Mouse (Mus musculus): ENCODE measurements around the gene Timm22. TPM values are rescaled to one million over a fixed set of nuclear protein-coding genes. Genes with fewer than 3 reads are reported as not detected.

The Timm22 gene
- polyA plus RNA-seq, 1 experiment, result 29.0 TPM

DNA sequence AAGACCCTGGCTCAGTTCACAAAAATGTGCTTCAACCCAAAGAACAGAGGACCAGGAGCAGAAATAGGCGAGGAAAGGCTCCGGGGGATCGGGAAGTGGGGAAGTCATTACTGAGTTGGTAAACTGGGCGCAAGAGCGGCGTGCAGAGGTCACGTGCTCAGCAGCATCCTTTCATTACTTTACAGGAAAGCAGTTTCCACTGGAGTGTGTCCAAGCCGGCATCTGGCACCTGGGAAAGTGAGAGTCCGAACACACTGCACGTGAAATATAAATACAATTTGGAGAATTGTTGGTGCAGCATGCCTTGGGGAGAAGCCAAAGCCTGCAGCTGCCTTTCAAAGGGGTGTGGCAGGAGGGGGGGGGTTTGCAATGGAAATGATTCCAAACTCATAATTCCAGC lies 5.4 kb upstream of the Timm22 start:
- H3K36me3 ChIP-seq (replicated peaks; ENCODE audit: low read length), result no peaks in the 10 kb centered on the region
- peaks cover 30% of the 10 kb centered on the region for H3K4me1 ChIP-seq
- H3K27me3 ChIP-seq (replicated peaks), result peaks cover 8% of the 10 kb centered on the region
- H3K9me3 ChIP-seq, result no peaks in the 10 kb centered on the region
- H3K4me3 ChIP-seq (replicated peaks), result no peak overlapping the region
- no peak for TF ChIP-seq FLI1 (IDR thresholded peaks at IDR 0.05; ENCODE audit: low read length)
- TF ChIP-seq GATA1 (IDR thresholded peaks at IDR 0.05; ENCODE audit: borderline replicate concordance, low read length), result no peak

DNA sequence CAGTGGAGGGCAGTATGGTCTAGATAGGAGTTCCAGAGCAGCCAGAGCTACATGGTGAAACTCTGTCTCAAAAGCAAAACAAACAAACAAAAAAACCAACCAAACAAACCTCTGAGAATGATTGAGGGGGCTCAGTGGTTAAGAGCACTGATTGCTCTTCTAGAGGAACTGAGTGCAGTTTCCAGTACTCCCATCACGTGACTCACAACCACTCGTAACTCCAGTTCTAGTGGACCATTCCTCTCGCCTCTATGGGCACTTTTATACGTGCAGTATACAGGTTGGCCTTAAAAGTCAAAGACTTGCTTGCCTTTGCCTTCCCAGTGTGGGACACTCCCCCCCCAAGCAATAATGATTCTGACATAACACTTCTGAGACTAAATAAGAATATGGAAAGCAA lies 1.6 kb upstream of the Timm22 start:
- TF ChIP-seq GATA1 (IDR thresholded peaks at IDR 0.05; ENCODE audit: borderline replicate concordance, low read length), result no peak
- no peak for TF ChIP-seq FLI1 (IDR thresholded peaks at IDR 0.05; ENCODE audit: low read length)
- peaks cover 5% of the 10 kb centered on the region for H3K36me3 ChIP-seq (replicated peaks; ENCODE audit: low read length)
- peaks cover 8% of the 10 kb centered on the region for H3K27me3 ChIP-seq (replicated peaks)
- H3K4me3 ChIP-seq (replicated peaks), result no peak overlapping the region
- H3K4me1 ChIP-seq, result peaks cover 24% of the 10 kb centered on the region
- H3K9me3 ChIP-seq, result no peaks in the 10 kb centered on the region

DNA sequence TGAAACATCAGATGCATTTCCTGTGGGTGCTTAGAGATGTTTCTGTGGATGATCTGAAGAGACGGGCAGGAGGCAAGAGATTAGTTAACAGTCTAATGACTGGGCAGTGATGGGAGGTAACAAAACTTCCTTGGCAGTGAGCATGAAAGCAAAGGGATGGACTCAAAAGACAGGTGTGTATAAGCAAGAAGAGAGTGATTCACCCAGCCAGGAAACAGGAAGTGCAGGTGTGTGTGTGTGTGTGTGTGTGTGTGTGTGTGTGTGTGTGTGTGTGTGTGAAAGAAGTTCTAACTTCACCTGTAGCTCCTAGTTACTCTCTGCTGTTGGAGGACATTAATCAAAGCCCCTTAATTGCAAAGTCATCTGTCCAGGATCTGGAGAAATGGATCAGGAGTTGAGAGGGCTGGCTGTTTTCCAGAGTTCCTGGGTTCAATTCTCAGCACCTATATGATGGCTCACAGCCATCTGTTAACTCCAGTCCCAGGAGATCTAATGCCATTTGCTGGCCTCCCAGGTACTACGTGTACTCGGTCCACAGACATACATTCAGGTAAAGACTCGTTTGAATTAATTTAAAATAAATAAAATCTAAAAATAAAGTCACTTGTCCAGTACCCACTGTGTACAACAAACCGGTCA lies 1.0 kb upstream of the Timm22 start:
- Histone ChIP-seq H3K4me1 (peaks cover 19% of the 10 kb centered on the region), H3K36me3 (replicated peaks; ENCODE audit: low read length) (peaks cover 7% of the 10 kb centered on the region), H3K4me3 (replicated peaks) (no peak overlapping the region), H3K9me3 (no peaks in the 10 kb centered on the region), H3K27me3 (replicated peaks) (peaks cover 8% of the 10 kb centered on the region)
- no peak for TF ChIP-seq FLI1 (IDR thresholded peaks at IDR 0.05; ENCODE audit: low read length)
- TF ChIP-seq GATA1 (IDR thresholded peaks at IDR 0.05; ENCODE audit: borderline replicate concordance, low read length), result no peak

DNA sequence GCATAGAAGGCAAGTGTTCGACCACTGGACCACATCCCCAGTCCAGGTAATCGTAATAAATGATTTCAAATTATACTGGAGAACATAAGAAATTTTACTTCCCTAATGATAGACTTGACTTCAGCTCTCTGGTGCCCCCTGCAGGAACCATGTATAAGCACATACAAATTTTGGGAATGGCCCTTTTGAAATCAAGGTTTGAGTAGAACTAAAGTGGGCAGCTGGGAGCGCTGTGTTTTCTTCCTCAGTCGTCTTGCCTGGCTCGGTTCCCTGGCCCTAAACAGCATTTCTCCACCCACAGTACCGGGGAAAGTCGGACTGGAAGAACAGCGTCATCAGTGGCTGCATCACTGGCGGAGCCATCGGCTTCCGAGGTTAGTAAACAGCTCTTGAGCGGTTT lies 4.1 kb downstream of the Timm22 start:
- no peaks in the 10 kb centered on the region for H3K27me3 ChIP-seq (replicated peaks)
- peaks cover 50% of the 10 kb centered on the region for H3K36me3 ChIP-seq (replicated peaks; ENCODE audit: low read length)
- H3K4me1 ChIP-seq, result peaks cover 19% of the 10 kb centered on the region
- H3K4me3 ChIP-seq (replicated peaks), result no peak overlapping the region
- TF ChIP-seq FLI1 (IDR thresholded peaks at IDR 0.05; ENCODE audit: low read length) (no peak), GATA1 (IDR thresholded peaks at IDR 0.05; ENCODE audit: borderline replicate concordance, low read length) (no peak)
- H3K9me3 ChIP-seq, result no peaks in the 10 kb centered on the region

DNA sequence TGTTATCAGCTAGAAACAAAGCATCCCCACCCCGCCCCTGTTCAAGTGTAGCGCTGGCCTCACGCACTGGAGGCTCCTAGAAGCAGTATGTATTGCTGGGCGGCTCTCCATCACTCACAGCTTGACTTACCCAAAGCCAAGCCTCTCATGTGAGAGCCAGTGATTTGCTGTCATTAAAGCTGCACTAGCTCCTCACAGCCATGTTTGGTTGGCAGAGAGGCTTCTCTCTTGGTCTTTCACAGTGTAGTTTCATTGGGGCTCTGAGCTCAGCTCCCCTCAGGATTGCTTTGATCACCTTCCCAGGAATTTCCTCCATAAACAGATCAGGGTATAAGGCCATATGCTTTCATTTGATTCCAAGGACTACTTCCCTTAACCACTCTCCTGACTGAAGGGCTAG lies 6.5 kb downstream of the Timm22 start:
- TF ChIP-seq GATA1 (IDR thresholded peaks at IDR 0.05; ENCODE audit: borderline replicate concordance, low read length) (no peak), FLI1 (IDR thresholded peaks at IDR 0.05; ENCODE audit: low read length) (no peak)
- Histone ChIP-seq H3K27me3 (replicated peaks) (no peaks in the 10 kb centered on the region), H3K4me3 (replicated peaks) (no peak overlapping the region), H3K4me1 (peaks cover 7% of the 10 kb centered on the region; the same call in 1 of the 2 replicates), H3K36me3 (replicated peaks; ENCODE audit: low read length) (peaks cover 73% of the 10 kb centered on the region), H3K9me3 (no peaks in the 10 kb centered on the region)

DNA sequence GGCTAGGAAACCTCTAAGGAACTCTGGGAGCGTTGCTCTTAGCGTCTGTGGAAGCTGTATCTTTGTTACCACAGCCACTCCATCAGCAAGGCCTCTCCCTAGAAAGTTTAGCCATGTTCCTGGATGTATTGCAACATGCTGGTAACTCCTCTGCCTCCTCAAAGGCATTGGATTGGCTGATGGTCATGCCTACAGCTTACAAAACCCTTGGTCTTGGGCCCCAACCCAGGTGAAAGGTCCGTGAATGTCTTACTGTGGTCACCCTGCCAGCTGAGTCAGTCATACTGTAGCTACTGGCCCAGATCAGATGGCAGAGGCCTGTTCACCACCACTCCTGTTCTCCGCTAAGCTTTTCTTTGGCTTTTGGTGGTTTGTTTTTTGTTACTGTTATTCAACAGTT lies 8.2 kb downstream of the Timm22 start:
- Histone ChIP-seq H3K36me3 (replicated peaks; ENCODE audit: low read length) (peaks cover 87% of the 10 kb centered on the region), H3K4me1 (peaks cover 5% of the 10 kb centered on the region), H3K27me3 (replicated peaks) (no peaks in the 10 kb centered on the region), H3K4me3 (replicated peaks) (no peak overlapping the region), H3K9me3 (no peaks in the 10 kb centered on the region)
- TF ChIP-seq GATA1 (IDR thresholded peaks at IDR 0.05; ENCODE audit: borderline replicate concordance, low read length) (no peak), FLI1 (IDR thresholded peaks at IDR 0.05; ENCODE audit: low read length) (no peak)

DNA sequence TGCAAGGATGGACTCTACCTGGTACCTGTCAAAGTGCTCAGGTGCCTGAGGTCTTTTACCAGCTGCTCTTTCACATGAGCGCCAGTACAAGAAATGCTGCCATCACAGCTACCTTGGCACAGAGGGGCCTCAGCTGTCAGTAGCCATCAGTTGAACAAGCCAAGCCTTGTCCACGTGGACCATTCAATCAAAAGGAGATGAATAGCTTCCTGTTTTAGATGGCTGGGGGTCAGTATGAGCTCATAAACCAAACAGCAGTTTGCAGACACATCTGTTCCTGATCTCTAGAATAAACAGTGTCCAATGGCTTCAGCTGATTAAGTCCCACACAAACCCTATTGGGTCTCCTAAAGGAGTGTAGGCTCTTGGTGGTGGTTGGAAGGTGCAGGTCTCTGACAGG lies 9.2 kb downstream of the Timm22 start:
- peaks cover 5% of the 10 kb centered on the region; the same call in 1 of the 2 replicates for H3K4me1 ChIP-seq
- H3K9me3 ChIP-seq, result no peaks in the 10 kb centered on the region
- peaks cover 86% of the 10 kb centered on the region for H3K36me3 ChIP-seq (replicated peaks; ENCODE audit: low read length)
- TF ChIP-seq GATA1 (IDR thresholded peaks at IDR 0.05; ENCODE audit: borderline replicate concordance, low read length), result no peak
- TF ChIP-seq FLI1 (IDR thresholded peaks at IDR 0.05; ENCODE audit: low read length), result no peak
- no peaks in the 10 kb centered on the region for H3K27me3 ChIP-seq (replicated peaks)
- H3K4me3 ChIP-seq (replicated peaks), result no peak overlapping the region

DNA sequence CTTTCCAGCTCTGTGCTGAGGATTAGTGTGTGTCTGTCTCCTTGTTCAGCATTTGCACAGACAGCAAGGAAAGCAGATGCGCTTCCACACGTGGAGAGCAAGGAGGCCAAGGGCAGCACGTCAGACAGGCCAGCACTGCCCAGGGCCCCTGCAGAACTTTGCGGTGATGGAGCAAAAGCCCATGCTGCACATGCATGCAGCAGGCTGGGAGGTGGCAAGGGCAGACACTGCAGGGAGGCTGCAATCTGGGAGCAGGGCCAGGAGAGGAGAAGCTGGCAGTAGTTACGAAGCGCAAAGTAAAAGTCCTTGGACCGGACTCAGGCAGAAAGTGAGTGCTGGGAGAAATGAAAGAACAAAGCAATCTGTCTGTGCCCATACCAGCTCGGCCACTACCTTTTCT lies 11.7 kb downstream of the Timm22 start:
- no peaks in the 10 kb centered on the region for H3K9me3 ChIP-seq
- no peaks in the 10 kb centered on the region for H3K27me3 ChIP-seq (replicated peaks)
- peaks cover 83% of the 10 kb centered on the region for H3K36me3 ChIP-seq (replicated peaks; ENCODE audit: low read length)
- H3K4me3 ChIP-seq (replicated peaks), result no peak overlapping the region
- TF ChIP-seq GATA1 (IDR thresholded peaks at IDR 0.05; ENCODE audit: borderline replicate concordance, low read length) (no peak), FLI1 (IDR thresholded peaks at IDR 0.05; ENCODE audit: low read length) (no peak)
- H3K4me1 ChIP-seq, result peaks cover 5% of the 10 kb centered on the region; the same call in 1 of the 2 replicates

DNA sequence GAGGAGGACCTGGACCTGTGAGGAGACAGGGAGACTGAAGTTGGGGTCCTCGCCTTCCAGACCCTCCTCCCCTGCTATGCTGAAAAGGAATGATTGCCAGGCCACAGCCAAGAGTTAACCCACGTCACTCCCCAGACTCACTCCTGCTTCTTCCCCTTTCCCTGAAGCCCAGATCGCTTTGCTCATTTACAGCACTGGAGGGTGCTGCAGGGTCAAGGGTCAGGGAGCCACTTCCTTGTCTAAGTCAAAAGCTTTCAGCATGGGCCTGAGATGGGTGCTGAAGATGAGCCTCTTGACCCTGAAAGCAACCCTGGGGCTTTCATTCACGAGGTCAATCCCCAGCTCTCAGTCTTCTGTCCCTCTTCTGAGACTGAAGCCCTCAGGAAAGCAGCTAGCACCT lies 12.4 kb downstream of the Timm22 start:
- Histone ChIP-seq H3K27me3 (replicated peaks) (peaks cover 2% of the 10 kb centered on the region), H3K4me1 (peaks cover 5% of the 10 kb centered on the region; the same call in 1 of the 2 replicates), H3K4me3 (replicated peaks) (no peak overlapping the region), H3K36me3 (replicated peaks; ENCODE audit: low read length) (peaks cover 75% of the 10 kb centered on the region), H3K9me3 (no peaks in the 10 kb centered on the region)
- no peak for TF ChIP-seq FLI1 (IDR thresholded peaks at IDR 0.05; ENCODE audit: low read length)
- TF ChIP-seq GATA1 (IDR thresholded peaks at IDR 0.05; ENCODE audit: borderline replicate concordance, low read length), result no peak

DNA sequence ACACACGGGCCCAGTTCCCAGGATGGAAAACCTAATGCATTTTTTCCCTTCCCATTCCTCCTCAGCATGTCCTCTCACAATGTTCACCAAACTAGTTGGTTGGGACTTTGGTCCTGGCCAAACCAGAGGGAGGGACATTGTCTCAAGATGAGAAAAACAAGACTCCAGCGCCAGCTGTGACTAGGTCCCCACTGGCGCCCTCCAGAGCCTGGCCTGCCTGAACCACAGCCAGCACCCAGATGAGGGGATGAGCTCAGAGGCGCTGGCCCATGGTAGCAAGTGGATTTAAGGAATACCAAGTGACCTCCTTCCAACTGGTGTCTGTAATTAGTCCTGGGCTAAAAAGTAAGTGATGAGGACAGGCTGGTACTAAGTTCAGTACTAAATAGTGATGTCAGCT lies 14.1 kb downstream of the Timm22 start:
- no peaks in the 10 kb centered on the region for H3K9me3 ChIP-seq
- peaks cover 58% of the 10 kb centered on the region for H3K36me3 ChIP-seq (replicated peaks; ENCODE audit: low read length)
- TF ChIP-seq GATA1 (IDR thresholded peaks at IDR 0.05; ENCODE audit: borderline replicate concordance, low read length) (no peak), FLI1 (IDR thresholded peaks at IDR 0.05; ENCODE audit: low read length) (no peak)
- peaks cover 8% of the 10 kb centered on the region for H3K27me3 ChIP-seq (replicated peaks)
- no peak overlapping the region for H3K4me3 ChIP-seq (replicated peaks)
- peaks cover 5% of the 10 kb centered on the region; the same call in 1 of the 2 replicates for H3K4me1 ChIP-seq

Measured in megakaryocyte, embryonic 14.5 days (primary cell).